Mouse (Mus musculus): ENCODE results near the gene Zcwpw1. TPM values are rescaled to one million over a fixed set of nuclear protein-coding genes. Genes with fewer than 3 reads are reported as not detected.
A peak's percentile ranks its signal among the peaks of the same experiment; 100 is the strongest.

Zcwpw1 gene
- total and polyA plus RNA-seq, 2 experiments from 2014 or later = 4.9 to 11.4 TPM

DNA sequence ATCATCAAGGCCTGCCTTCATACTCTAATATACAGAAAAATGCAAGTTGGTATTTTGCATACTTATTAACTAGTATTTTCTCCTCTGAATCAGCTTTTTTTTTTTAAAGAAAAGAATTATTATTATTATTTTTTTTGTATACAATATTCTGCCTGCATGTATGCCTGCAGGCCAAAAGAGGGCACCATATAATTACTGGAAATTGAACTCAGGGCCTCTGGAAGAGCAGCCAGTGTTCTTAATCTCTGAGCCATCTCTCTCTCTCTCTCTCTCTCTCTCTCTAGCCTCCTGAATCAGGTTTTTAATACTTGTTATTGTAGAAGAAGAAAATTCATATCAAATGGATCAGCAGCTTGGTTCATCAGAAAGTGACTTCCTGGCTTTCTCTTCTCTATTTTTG is 4.0 kb downstream of the Zcwpw1 start:
- no peaks in the 10 kb centered on the region for H3K27me3 ChIP-seq (ENCODE audit: insufficient read depth, low read length)
- no peak for DNase-seq (ENCODE audit: low spot score)
- ATAC-seq = no peak
- H3K36me3 ChIP-seq (ENCODE audit: insufficient read depth, low read length) = no peaks in the 10 kb centered on the region
- TF ChIP-seq CTCF (IDR thresholded peaks at IDR 0.05; ENCODE audit: low read depth) = peak; percentile 36; the same call in 1 of the 2 replicates
- no peak overlapping the region for H3K4me3 ChIP-seq (ENCODE audit: low read length)
- no peak overlapping the region for H3K27ac ChIP-seq
- H3K4me1 ChIP-seq (ENCODE audit: insufficient read depth, low read length) = no peaks in the 10 kb centered on the region
- no peak overlapping the region for H3K4me2 ChIP-seq (ENCODE audit: low read depth, low read length)
- no peak overlapping the region for H3K9ac ChIP-seq (replicated peaks; ENCODE audit: low read length)
- H3K9me3 ChIP-seq (ENCODE audit: low read length) = no peaks in the 10 kb centered on the region

DNA sequence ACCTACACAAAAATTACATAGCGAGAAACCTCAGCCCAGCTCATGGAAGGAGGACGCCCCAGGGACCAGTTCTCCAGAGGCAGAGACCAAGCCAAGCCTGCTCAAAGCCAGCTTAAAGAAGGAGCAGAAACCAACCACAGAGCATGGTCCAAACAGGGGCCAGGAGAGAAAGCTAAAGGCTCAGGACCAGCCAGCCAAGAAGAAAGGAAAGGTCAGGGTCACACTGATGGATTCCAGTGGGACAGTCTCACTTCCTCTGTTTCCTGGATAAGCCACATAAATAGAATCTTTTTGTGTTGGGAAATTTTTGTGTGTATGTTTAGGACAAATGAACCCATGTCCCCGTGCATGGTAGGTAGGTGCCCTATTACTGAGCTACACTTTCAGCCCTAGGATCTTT is 9.0 kb downstream of the Zcwpw1 start:
- Histone ChIP-seq H3K27ac (no peak overlapping the region), H3K9me3 (ENCODE audit: low read length) (no peaks in the 10 kb centered on the region), H3K36me3 (ENCODE audit: insufficient read depth, low read length) (no peaks in the 10 kb centered on the region), H3K4me1 (ENCODE audit: insufficient read depth, low read length) (no peaks in the 10 kb centered on the region), H3K27me3 (ENCODE audit: insufficient read depth, low read length) (no peaks in the 10 kb centered on the region), H3K9ac (replicated peaks; ENCODE audit: low read length) (no peak overlapping the region), H3K4me3 (ENCODE audit: low read length) (no peak overlapping the region), H3K4me2 (ENCODE audit: low read depth, low read length) (no peak overlapping the region)
- no peak for TF ChIP-seq CTCF (IDR thresholded peaks at IDR 0.05; ENCODE audit: low read depth)
- WGBS = 82% methylated on average over 3 of the region's 3 CpGs
- ATAC-seq (no peak), DNase-seq (ENCODE audit: low spot score) (no peak)

DNA sequence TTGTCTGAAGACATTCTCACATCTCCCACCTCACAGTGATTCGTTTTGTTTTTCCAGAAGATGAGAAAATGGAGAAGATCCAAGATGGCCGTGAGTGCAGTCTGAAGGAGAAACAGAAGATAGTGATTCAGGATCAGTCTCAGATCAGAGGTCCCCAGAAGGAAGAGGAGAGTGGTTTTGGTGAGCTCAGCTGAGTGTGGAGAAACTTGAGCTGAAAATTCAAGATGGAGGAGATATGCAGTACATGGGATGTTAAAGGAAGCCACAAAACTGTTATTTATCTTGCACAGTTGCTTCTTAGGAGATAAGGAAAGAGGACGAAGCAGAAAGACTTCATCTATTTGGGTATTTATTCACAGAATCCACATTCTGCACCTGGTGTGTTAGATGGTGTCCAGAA is 13.3 kb downstream of the Zcwpw1 start:
- Histone ChIP-seq H3K4me3 (ENCODE audit: low read length) (no peak overlapping the region), H3K9me3 (ENCODE audit: low read length) (no peaks in the 10 kb centered on the region), H3K9ac (replicated peaks; ENCODE audit: low read length) (no peak overlapping the region), H3K4me2 (ENCODE audit: low read depth, low read length) (no peak overlapping the region), H3K4me1 (ENCODE audit: insufficient read depth, low read length) (no peaks in the 10 kb centered on the region), H3K36me3 (ENCODE audit: insufficient read depth, low read length) (no peaks in the 10 kb centered on the region), H3K27me3 (ENCODE audit: insufficient read depth, low read length) (no peaks in the 10 kb centered on the region), H3K27ac (no peak overlapping the region)
- 90% methylated on average over 3 of the region's 3 CpGs for WGBS
- no peak for TF ChIP-seq CTCF (IDR thresholded peaks at IDR 0.05; ENCODE audit: low read depth)
- DNase-seq (ENCODE audit: low spot score) (no peak), ATAC-seq (no peak)

DNA sequence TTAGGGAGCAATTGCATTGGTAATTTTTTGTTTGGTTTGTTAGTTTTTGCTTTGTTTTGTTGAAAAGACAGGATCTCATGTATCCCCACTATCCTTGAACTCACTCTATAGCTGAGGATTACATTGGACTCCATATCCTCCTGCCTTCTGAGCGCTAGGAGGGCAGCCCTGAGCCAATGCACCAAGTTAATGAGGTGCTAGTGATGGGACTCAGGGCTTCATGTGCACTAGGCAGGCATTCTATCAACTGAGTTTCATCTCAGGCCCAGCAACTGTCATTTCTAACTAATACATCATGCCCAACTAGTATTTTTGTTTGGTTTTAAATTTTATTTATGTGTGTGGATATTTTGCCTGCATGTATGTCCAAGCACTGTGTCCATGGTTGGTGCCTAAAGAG is 18.6 kb downstream of the Zcwpw1 start:
- WGBS = 86% methylated on average over 1 of the region's 1 CpGs
- no peaks in the 10 kb centered on the region for H3K27me3 ChIP-seq (ENCODE audit: insufficient read depth, low read length)
- no peaks in the 10 kb centered on the region for H3K36me3 ChIP-seq (ENCODE audit: insufficient read depth, low read length)
- no peak for TF ChIP-seq CTCF (IDR thresholded peaks at IDR 0.05; ENCODE audit: low read depth)
- no peak for DNase-seq (ENCODE audit: low spot score)
- H3K9me3 ChIP-seq (ENCODE audit: low read length) = no peaks in the 10 kb centered on the region
- ATAC-seq = no peak
- H3K9ac ChIP-seq (replicated peaks; ENCODE audit: low read length) = no peak overlapping the region
- H3K4me1 ChIP-seq (ENCODE audit: insufficient read depth, low read length) = no peaks in the 10 kb centered on the region
- no peak overlapping the region for H3K27ac ChIP-seq
- H3K4me3 ChIP-seq (ENCODE audit: low read length) = no peak overlapping the region
- H3K4me2 ChIP-seq (ENCODE audit: low read depth, low read length) = no peak overlapping the region

DNA sequence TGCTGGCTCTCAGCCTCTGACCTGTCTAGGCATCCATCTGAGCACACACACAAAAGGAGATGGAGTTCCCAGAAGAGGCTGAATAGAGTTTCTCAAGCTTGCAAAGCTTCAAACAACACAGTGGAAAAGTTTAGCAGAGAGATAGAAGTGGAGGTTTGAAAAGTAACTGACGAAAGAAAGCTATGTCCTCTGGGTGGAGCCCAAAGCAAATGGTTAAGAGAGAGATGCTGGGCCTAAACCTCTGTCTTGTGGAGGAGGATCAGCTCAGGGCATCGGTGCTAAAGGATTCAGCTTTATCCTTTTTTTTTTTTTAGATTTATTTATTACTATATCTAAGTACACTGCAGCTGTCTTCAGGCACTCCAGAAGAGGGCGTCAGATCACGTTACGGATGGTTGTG is 20.7 kb downstream of the Zcwpw1 start:
- Histone ChIP-seq H3K27ac (no peak overlapping the region), H3K9me3 (ENCODE audit: low read length) (no peaks in the 10 kb centered on the region), H3K9ac (replicated peaks; ENCODE audit: low read length) (no peak overlapping the region), H3K4me2 (ENCODE audit: low read depth, low read length) (no peak overlapping the region), H3K36me3 (ENCODE audit: insufficient read depth, low read length) (no peaks in the 10 kb centered on the region), H3K27me3 (ENCODE audit: insufficient read depth, low read length) (no peaks in the 10 kb centered on the region), H3K4me1 (ENCODE audit: insufficient read depth, low read length) (no peaks in the 10 kb centered on the region), H3K4me3 (ENCODE audit: low read length) (no peak overlapping the region)
- WGBS = 89% methylated on average over 5 of the region's 5 CpGs
- TF ChIP-seq CTCF (IDR thresholded peaks at IDR 0.05; ENCODE audit: low read depth) = no peak
- ATAC-seq = no peak
- no peak for DNase-seq (ENCODE audit: low spot score)

DNA sequence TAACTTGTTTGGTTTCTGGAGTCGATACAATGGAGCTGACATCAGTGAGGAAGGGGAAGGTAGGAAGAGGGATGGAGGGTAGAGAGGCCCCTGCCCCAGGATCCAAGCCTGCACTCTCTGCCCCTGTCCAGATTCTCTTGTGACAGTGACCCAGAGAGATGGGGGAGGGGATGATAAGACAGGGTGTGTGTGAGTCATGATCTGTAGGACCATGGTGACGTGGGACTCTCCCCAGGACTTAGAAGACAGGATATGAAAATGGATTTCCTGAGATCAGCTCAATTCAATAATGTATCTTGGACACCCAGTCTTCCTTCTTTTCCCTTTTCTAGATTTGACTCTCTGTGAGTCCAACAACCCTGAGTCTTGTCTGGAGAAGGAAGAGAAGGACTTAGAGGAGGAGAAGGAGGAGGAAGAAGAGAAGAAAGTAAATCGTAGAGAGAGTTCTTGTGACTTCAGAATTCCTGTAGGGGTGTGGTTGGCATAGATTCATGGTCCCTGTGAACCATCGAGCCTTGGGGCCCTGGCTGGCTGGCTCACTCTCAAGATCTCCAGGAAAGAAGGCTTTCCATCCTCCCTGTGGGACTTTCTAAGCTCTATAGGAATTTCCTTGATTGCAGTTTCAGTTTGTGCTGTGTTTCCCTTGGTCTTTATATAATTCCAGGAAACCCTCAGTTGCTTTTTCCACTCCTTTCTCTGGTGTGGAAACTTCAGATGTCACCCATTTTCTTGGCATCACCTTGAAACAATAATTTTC is 30.0 kb downstream of the Zcwpw1 start:
- no peak overlapping the region for H3K27ac ChIP-seq
- TF ChIP-seq CTCF (IDR thresholded peaks at IDR 0.05; ENCODE audit: low read depth) = no peak
- 75% methylated on average over 4 of the region's 4 CpGs for WGBS
- H3K36me3 ChIP-seq (ENCODE audit: insufficient read depth, low read length) = no peaks in the 10 kb centered on the region
- no peaks in the 10 kb centered on the region for H3K9me3 ChIP-seq (ENCODE audit: low read length)
- DNase-seq (ENCODE audit: low spot score) = no peak
- H3K9ac ChIP-seq (replicated peaks; ENCODE audit: low read length) = no peak overlapping the region
- no peak overlapping the region for H3K4me3 ChIP-seq (ENCODE audit: low read length)
- no peaks in the 10 kb centered on the region for H3K27me3 ChIP-seq (ENCODE audit: insufficient read depth, low read length)
- H3K4me2 ChIP-seq (ENCODE audit: low read depth, low read length) = no peak overlapping the region
- no peak for ATAC-seq
- H3K4me1 ChIP-seq (ENCODE audit: insufficient read depth, low read length) = no peaks in the 10 kb centered on the region

DNA sequence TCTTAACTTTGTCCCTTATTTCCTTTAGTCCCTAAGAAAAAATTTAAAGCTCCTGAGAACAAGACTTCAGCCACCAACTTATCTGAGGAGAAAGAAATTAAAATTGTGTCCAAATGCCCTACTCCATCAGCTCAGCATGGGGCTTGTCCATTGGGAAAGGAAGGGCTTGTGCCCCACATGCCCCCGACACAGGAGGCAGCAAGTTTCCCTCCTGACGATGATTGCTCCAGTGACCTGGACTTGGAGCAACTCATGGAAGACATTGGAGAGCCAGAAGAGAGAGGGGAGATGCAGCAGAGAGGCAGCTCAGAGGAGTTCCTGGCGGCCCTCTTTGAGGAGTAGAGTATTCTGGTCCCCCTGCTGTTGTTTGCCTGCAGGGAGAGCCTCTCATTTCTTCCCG is 34.5 kb downstream of the Zcwpw1 start:
- no peaks in the 10 kb centered on the region for H3K4me1 ChIP-seq (ENCODE audit: insufficient read depth, low read length)
- H3K36me3 ChIP-seq (ENCODE audit: insufficient read depth, low read length) = no peaks in the 10 kb centered on the region
- no peak overlapping the region for H3K9ac ChIP-seq (replicated peaks; ENCODE audit: low read length)
- DNase-seq (ENCODE audit: low spot score) (no peak), ATAC-seq (no peak)
- 50% methylated on average over 4 of the region's 4 CpGs for WGBS
- no peak overlapping the region for H3K4me2 ChIP-seq (ENCODE audit: low read depth, low read length)
- H3K9me3 ChIP-seq (ENCODE audit: low read length) = no peaks in the 10 kb centered on the region
- H3K4me3 ChIP-seq (ENCODE audit: low read length) = no peak overlapping the region
- H3K27ac ChIP-seq = no peak overlapping the region
- TF ChIP-seq CTCF (IDR thresholded peaks at IDR 0.05; ENCODE audit: low read depth) = no peak
- H3K27me3 ChIP-seq (ENCODE audit: insufficient read depth, low read length) = no peaks in the 10 kb centered on the region

All from hindbrain, postnatal 0 days (tissue).